Mouse (Mus musculus) liver, embryonic 14.5 days (tissue): ENCODE results near the gene Tmem82.
A peak's percentile ranks its signal among the peaks of the same experiment; 100 is the strongest.

ENCODE experiments used
- CTCF ChIP-seq: IDR thresholded peaks from 2 replicates; pipeline ENCODE4 v1.5.1; 2016; ENCODE audit warnings: antibody characterized with exemption, low read depth, control low read depth
- EP300 ChIP-seq: IDR thresholded peaks from 2 replicates; pipeline ENCODE4 v1.6.1; 2016; ENCODE audit warnings: antibody characterized with exemption, low read depth

- TF ChIP-seq CTCF (peak; percentile 90), EP300 (no peak)
Observed at GRCm38 (mm10) chr4:141591547-141591946, 26.9 kb downstream of the Tmem82 start.
